Mouse (Mus musculus) frontal cortex, postnatal 25 days (tissue): Measurements from ENCODE around the gene Cdk5r2.
"Not testable (repeated sequence)": the region's sequence is repeated elsewhere in the genome, so short reads cannot be mapped to it uniquely, and the experiment has no call there.

ENCODE experiments used
- DNase-seq, 2 experiments: peaks; one replicate each; pipeline ENCODE4 v3.0.0; 2022; ENCODE audit warnings: low spot score in 2 of 2

Cdk5r2 gene

DNA sequence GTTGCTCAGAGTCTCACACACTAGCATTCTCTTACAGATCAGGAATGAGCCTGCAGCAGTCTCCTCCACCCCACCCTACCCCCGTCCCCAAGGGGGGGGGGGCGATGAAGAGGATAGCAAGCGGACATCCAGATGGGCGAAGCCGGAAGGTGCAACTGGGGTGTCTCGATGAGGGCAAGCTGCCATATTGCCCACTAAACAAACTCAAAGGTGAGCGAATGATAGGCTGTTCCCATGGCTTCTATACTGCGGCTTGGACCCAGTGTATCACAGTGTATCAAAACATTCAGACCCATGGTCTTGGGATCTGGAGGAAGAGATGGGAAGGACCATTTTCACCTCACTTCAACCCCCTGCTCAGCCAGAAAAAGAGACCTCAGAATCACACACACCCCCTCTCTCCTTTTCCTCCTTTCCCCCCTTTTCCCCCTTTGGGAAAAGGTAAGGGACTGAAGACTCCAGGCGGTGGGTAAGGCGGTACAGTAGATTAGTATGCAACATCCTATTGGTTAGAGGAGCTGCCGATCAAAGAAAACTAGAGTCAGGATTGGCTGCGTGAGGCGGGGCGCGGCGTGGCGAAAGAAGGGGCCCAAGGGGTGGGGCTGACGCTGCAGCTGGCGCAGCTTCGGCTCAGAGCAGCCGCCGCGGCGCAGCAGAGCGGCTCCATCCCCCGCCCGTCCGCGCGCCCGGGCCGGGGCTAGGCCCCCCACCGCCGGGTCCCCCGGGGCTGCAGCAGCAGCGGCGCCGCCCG, at the start of gene Cdk5r2:
Gene Cdk5r2, plus strand, starts transcription at position 629 of the 751 bp plus-strand sequence.
- peak; percentile 76 to 89 for DNase-seq

DNA sequence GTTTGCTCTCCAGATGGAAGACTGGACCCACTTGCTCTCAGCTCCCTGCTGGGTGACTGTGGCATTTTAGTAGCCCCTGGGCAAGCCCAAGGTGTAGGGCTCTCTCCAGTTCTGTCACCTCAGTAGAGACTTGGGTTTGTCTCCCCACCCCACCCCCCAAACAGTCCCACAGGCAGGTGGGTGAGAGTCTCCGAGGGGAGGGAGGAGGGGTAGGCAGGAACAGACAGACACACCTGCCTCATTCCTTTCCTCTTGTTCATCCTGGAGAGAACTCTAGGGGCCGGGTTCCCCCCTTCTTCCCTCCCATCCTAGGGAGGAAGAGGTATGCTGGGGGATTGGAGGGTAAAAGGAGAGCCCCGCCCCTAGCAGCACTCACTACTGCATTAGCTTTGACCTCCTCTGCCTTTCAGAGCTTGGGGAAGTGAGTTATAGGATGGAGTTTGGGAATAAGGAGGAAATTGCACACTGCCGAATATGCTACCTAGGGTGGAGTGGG, 49.3 kb upstream of the Cdk5r2 start:
- no peak for DNase-seq

DNA sequence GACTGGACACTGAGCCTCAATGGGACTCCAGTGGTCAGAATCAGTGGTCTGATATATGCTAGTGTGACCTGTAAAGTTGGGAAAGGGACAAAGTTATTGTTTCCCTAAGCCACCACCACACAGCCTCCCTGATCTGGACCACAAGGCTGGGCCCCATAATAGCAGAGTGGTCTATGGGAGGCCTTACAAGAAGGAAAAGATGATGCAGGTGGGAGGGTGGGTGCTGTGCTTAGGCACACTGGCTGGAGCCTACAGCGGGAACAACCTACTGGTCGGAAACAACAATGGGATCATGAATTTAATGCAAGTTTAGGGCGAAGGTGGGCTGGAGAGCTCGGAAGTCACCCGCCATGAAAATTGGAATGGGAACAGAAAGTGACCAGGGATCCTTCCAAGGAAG, 48.9 kb upstream of the Cdk5r2 start:
- no peak for DNase-seq

DNA sequence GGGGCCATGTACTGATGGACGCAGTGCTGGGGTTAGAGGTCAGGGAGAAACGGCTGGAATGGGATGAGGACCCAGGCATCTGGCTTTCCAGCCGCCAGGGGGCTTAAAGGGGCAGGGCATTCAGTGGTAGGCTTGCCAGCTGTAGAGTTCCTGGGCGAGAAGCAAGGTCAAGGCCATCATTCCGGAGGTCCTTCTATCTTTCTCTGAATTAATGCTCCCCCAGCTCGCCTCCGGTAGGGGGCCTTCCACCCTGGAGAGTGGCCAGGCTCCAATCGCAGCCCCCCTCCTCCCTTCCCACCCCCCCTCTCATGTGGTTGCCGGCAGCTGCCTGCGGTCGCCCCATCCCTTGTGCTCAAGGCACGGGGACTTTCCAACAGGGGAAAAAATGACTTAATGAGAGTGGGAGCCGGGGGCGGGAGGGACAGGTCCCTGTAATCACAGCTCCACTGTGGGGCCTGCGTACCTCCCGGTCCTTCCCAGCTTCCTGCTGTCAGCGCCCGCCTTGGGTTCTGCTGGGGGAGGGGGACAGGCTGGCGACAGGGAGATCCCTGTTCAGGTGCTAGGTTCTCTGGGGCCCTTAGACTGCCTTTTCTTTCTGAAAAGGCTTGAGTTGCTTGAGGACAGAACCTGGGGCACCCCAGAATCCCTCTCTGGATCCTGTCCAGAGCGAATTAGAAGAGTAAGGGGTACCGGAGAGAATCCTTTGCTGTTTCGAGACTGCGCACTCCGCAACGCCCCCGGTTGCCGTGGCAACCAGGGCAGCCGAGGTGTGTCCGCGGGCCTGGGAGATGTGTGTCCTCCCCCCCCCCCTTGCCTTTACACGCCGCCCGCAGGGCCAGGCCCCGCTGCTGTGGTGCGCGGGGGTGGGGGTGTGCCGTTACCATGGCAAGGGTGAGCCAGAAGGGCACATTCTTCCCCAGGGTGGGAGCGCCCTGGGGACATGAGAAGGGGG, 48.1 kb upstream of the Cdk5r2 start:
- peak in 1 of 2 experiments; percentile 56 for DNase-seq

DNA sequence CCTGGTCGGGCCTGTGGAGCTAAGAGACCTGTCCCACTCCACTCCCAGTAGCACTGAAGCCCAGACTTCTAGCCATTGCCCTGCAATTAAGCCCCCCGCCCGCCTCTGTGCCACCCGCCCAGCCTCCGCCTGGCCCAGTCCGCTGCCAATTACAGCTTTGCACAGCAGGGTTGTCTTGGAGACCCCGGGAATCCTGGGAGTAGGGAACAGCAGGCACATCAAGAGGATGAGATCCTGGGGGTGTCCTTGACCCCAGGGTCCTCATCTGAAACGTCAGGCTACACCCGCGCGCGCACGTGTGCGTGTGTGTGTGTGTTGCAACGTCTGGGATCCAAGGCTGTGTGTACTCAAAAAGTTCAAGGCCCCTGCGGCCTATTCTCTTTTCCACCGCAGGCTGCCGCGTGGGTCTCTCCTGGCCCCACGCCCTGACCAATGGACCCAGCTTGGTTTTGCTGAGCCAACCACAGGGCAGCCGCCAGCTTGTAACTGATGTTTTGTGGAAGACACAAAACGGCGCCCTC, 47.1 kb upstream of the Cdk5r2 start:
- no peak for DNase-seq

DNA sequence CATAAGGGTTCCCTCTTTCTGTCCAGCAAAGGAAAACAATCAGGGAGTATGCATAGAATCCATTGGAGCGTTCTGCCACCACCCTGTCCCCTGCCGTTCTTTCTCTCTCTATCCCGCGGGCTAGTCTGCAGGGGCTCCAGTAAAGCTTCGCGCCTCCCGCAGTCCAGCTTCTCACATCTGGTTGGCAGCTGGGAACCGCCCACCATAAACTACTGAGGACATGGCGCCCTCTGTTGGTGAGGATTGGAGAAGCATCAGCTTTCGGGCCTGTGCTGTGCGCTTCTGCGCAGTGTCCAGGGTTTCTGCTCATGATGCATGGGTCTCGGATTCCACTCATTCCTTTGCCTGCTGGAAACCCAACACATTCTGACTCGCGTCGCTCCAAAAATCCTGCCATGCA, 46.7 kb upstream of the Cdk5r2 start:
- peak; percentile 91 for DNase-seq

DNA sequence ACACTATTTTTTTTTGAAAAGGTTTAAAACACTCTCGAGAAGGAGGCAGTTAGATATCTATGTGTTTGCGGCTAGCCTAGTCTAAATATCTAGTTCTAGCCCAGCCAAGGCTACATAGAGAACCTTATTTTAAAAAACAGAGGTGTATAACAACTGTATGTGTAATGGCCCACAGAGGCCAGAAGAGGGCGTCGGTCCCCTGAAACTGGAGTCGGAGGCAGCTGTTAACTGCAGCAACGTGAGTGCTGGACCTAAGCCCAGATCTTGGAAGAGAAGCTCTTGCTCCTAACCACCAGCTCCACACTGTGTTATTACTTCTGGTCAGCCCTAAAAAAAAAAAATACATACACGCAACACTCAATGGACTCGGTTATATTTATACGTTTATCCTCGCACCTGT, 45.7 kb upstream of the Cdk5r2 start:
- no peak for DNase-seq

DNA sequence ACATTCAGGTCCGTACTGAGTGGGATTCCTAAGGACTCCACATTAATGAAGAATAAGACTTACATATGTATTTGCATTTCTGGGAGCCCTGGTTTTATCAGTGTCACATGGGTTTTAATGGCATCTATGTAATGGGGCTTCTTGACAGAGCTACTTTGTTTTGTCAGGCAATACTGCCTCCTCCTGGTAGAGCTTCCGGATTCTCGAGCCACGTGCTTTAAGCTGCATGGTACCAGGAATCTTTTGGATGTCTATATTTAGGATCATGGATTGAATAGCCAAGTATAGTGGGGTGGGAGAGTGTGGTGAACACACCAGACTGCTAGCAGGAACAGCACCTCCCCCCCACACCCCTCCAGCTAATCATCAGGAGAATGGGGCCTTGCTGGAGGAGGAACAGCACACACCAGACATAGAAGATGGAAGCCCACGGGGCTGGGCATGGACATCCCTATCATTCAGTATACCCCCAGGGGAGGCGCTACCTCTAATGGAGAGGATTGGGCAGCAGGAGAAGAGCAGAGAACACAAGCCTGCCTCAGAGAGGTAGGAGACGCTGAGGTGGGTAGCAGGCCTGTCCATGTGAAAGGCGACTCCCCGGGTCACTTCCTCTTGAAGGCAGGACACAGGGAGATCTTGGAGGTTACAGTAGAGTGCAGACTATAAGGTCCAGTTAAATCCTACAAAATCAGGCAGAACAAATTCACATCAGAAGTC, 39.6 kb upstream of the Cdk5r2 start:
- no peak for DNase-seq

DNA sequence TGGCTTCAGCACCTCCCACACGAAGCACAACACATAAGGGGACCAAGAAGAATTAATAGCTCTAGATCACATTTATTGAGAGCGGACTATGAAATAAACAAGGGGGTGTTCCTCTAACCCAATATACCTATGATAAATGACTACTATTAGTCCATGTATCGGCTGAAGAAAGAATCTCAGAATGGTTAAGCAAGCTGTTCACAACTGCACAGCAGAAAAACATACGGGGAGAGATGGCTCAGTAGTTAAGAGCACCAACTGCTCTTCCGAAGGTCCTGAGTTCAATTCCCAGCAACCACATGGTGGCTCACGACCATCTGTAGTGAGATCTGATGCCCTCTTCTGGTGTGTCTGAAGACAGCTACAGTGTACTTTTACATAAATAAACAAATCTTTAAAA, 38.8 kb upstream of the Cdk5r2 start:
- not testable (repeated sequence) for DNase-seq

DNA sequence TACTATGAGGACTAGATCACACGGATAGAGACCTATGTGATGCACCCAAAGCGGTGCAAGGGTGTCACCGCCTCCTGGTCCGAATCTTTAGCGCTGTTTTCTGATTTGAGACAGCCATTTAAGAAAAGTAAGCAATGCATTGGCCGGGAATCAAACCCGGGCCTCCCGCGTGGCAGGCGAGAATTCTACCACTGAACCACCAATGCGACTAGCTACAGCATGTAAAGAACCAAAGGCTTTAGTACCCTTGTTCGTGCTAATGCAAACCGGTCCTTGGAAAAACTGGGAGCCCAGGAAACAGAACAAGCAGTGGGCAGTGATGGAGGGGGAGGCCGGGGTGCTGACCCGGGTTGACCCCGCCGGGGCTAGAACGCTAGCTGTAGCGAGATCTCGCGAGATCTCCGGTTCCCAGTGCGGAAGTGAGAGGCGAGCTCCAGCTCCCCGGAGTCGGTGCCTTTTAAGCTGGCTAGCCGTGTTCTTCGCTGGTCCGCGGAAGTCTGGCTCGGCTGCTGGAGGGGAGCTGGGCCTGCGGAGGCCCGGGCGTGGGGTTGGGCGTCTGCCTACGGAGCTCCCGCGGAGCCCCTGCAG, 38.0 kb upstream of the Cdk5r2 start:
- peak; percentile 70 to 86 for DNase-seq

DNA sequence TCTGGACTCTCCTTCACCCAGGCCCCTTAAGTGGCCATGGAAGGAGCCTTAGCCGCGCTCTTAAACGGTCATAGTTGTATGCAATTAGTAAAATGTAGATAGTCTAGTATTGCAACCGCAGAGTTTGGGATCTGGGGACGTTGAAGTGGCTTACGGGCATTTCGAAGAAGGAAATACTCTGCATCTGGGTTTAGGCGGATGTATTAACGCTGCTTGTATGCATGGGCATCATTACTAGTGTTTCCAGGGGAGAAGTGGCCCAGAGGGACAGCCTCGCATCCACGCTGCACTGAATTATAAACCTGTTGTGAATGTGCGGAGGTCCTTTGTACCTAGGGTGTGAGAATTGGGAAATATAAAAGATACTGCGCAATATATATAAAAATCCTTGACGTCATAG, 37.5 kb upstream of the Cdk5r2 start:
- DNase-seq: no peak

DNA sequence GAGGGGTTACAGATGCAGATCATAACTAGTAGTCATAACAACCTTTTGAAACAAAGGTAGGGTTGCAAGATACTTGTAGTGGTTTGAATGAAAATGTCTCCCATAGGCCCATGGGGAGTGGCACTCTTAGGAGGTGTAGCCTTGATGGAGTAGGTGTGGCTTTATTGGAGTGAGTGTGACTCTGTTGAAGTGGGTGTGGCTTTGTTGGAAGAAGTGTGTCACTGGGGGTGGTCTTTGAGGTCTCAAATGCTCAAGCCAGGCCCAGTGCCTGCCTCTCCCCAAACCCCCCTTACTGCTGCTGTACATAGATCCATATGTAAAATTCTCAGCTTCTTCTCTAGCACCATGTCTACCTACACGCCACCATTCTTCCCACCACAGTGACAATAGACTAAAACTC, 36.2 kb upstream of the Cdk5r2 start:
- DNase-seq: no peak

DNA sequence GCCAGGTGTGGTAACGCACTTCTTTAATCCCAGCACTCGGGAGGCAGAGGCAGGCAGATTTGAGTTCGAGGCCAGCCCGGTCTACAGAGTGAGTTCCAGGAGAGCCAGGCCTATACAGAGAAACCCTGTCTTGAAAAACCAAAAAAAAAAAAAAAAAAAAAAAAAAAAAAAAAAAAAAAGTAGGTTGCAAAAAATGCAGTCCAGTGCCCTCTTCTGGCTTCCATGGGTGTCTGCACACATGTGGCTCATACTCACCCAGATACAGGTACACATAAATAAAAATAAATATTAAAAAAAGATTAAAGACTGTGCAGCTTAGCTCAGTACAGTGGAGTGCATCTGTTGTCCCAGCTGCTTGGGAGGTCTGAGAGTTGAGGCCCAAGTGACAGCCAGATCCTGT, 31.1 kb upstream of the Cdk5r2 start:
- not testable (repeated sequence) for DNase-seq

DNA sequence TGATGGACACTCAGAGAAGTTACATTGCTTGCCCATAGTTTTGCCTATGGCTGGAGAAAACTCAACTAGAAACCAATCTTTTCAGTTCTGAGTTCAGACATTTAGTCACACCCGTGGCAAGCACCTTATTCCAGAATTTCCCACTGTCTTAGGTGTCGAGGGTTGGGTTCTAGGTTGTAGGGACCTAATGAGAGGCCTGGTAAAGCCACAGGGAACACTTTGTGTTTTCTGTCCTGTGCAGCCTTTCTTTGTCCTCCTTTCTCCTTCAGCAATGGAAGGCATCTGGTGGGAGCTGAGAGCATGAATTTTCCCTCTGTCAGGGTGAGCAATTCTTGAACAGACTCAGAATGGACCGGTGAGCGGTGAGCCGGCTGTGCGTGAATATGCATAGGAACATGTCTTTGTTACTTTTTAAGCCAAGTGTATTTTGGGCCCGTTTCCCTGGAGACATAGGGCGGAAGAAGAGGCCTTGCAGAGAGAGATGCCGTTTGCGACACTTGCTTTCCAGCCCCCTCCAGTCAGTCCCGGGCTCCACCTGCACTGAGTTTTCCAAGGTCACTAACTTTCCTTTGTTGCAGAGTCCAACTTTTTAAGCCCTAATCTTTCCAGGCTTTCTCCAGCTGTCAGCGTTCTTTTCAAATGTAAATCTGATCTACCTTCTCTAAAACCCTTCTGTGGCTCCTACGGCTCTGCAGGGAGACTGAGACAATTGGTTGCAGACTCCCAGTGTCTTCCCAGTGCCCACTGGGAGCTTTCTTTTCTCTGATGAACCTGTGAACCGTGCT, 30.0 kb upstream of the Cdk5r2 start:
- peak; percentile 33 to 36 for DNase-seq

DNA sequence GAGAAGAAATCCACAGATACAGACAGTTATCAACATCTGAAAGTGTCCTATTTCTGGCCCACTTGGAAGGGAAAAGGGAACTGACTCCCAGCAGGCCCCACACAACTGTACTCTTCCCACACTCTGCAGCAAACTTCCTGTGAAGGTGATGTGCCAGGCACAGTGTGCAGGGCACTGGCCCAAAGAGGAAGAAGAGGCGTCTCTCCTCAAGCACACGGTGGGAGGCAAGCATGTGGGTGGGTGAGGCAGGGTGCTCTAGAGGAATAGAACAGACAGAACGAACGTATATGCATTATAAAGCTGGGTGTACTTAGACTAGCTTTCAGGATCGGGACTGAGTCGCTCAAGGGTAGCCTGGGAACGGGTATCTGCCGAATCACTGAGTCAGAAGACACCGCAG, 24.7 kb upstream of the Cdk5r2 start:
- DNase-seq: no peak

DNA sequence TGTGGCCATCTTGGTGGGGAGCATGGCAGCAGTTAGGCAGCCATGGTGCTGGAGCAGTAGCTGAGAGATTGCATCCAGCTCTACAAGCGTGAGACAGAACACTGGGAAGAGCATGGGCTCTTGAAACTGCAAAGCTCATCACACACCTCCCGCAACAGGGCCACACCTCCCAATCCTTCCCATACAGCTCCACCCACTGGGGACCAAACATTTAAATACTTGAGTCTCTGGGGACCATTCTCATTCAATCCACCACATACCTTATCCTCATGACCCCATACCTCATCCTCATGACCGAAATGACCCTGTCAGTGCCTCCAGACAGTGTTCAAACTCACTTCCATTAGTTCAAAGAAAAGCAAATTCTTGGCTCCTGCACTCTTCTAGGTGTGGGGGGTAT, 21.5 kb upstream of the Cdk5r2 start:
- DNase-seq: no peak

DNA sequence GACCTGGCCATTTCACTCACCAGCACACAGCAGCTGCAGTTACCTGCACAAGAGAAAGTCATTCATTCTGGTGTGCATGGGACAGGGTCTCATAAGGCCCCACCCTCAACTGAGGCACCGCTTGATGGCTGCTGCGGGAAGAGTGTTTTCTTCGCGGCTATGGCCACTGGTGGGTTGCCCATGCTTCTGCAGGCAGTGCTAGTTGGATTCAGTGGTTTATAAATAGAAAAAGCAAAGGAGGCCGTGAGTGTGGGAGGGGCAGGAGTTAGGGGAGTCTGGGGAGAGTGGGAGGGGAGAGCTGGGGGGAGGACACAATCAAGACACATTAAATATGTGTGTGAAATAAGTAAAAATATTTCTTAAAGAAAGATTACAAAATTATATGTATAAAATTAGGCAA, 11.6 kb upstream of the Cdk5r2 start:
- no peak for DNase-seq

DNA sequence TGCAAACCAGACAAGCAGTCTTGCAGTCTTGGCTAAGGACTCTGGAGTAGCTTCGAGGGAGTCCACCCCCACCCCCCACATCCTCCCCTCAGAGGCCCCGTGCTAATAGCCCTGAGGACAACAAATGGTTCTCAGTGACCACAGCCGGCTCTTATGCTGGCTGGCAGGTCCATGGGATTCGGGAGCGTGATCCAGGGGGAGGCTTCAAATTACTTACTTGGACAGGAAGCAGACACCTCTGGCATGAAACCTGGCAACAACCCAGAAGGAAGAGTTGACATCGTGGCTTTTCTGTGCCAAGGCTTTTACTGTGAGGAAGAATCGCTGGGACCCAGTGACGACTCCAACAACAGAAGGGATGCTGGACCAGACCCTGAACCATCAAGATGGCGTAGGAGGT, 8.4 kb upstream of the Cdk5r2 start:
- no peak for DNase-seq

DNA sequence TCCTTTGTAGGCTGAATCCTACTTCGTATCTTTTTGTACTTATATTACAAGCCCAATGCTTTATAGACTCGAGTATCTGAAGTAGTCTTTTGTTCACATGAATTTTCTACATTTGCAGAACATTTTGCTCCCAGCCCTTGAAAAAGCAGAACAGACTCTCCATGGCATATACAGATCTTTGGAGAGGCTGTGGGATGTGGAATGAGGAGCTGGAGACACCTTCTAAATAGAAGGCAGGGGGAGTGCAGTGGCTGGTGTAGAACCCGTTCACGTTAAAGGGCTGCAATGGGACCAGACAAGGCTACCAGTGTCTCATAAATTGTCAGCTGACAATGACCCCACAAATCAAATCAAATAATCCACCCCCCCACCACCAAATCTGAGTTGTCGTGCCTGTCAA, 5.8 kb upstream of the Cdk5r2 start:
- no peak for DNase-seq

DNA sequence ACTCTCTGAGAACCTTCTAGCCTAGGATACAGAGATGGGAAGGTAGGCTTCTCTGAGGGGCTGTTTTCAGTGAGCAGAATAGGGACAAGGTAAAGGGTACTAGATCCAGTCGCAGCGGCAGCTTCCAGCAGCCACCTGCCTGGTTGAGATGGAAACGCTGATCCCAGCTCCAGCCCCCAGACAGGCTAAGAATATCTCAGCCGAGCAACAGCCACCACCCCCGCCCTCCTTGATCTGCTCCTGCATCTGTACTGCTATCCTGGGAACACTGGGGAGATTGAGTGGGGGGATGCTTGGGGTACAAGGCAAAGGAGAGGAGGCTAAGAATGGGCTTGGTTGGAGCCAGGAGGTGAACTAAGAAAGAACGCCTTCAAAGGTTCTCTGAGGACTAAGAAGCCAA, 4.5 kb upstream of the Cdk5r2 start:
- peak in 1 of 2 experiments; percentile 61 for DNase-seq
